Mouse (Mus musculus): ENCODE measurements at regions not wholly inside any gene's neighbourhood (a gene's known extent, or its start where the extent isn't known, plus 50 kb on each side); places are given as distances from the start of the nearest gene placed in this dataset.

GRCm38 (mm10) chr10:122386748-122387147, 61.6 kb upstream of the Avpr1a start:
- DNase-seq: no peak
- intact Hi-C loops (cut with DNase I; ENCODE audit: low total_unique reads): no loop called here

- DNase-seq: no peak
- intact Hi-C loops (cut with DNase I; ENCODE audit: low total_unique reads): no loop called here
Observed at GRCm38 (mm10) chr10:122379661-122380344, 68.5 kb upstream of the Avpr1a start.

- intact Hi-C loops (cut with DNase I; ENCODE audit: low total_unique reads): no loop called here
- DNase-seq: no peak
Observed at GRCm38 (mm10) chr10:122343291-122343690, 105.0 kb upstream of the Avpr1a start.

- intact Hi-C loops (cut with DNase I; ENCODE audit: low total_unique reads): no loop called here
- no peak for DNase-seq
Observed at GRCm38 (mm10) chr10:122342356-122342755, 105.9 kb upstream of the Avpr1a start.

GRCm38 (mm10) chr10:122326851-122327250, 121.4 kb upstream of the Avpr1a start:
- no peak for DNase-seq
- intact Hi-C loops (cut with DNase I; ENCODE audit: low total_unique reads): no loop called here

- intact Hi-C loops (cut with DNase I; ENCODE audit: low total_unique reads): no loop called here
Observed at GRCm38 (mm10) chr10:122318886-122319285, 129.4 kb upstream of the Avpr1a start.

GRCm38 (mm10) chr10:122310646-122311193, 137.6 kb upstream of the Avpr1a start:
- no peak for DNase-seq

More at GRCm38 (mm10) chr10:122318886-122319285, 129.4 kb upstream of the Avpr1a start:
- DNase-seq: peak; percentile 13

GRCm38 (mm10) chr10:122308691-122309090, 139.6 kb upstream of the Avpr1a start:
- peak; percentile 22 for DNase-seq
- intact Hi-C loops (cut with DNase I; ENCODE audit: low total_unique reads): no loop called here

More at GRCm38 (mm10) chr10:122310646-122311193, 137.6 kb upstream of the Avpr1a start:
- intact Hi-C loops (cut with DNase I; ENCODE audit: low total_unique reads): no loop called here

GRCm38 (mm10) chr10:122302259-122302658, 146.0 kb upstream of the Avpr1a start:
- no peak for DNase-seq
- intact Hi-C loops (cut with DNase I; ENCODE audit: low total_unique reads): no loop called here

GRCm38 (mm10) chr10:122295921-122296425, 152.3 kb upstream of the Avpr1a start:
- DNase-seq: no peak
- intact Hi-C loops (cut with DNase I; ENCODE audit: low total_unique reads): no loop called here

- no peak for DNase-seq
- intact Hi-C loops (cut with DNase I; ENCODE audit: low total_unique reads): no loop called here
Observed at GRCm38 (mm10) chr10:122291611-122292010, 156.7 kb upstream of the Avpr1a start.

- DNase-seq: peak; percentile 40
- intact Hi-C loops (cut with DNase I; ENCODE audit: low total_unique reads): no loop called here
Observed at GRCm38 (mm10) chr10:122291091-122291490, 157.2 kb upstream of the Avpr1a start.

GRCm38 (mm10) chr10:122274885-122275284, 173.4 kb upstream of the Avpr1a start:
- no peak for DNase-seq
- intact Hi-C loops (cut with DNase I; ENCODE audit: low total_unique reads): no loop called here

- no peak for DNase-seq
- intact Hi-C loops (cut with DNase I; ENCODE audit: low total_unique reads): no loop called here
Observed at GRCm38 (mm10) chr10:122274181-122274580, 174.1 kb upstream of the Avpr1a start.

- intact Hi-C loops (cut with DNase I; ENCODE audit: low total_unique reads): no loop called here
- DNase-seq: no peak
Observed at GRCm38 (mm10) chr10:122264070-122264469, 166.9 kb upstream of the Rxylt1 start.

GRCm38 (mm10) chr10:122259354-122259753, 162.2 kb upstream of the Rxylt1 start:
- intact Hi-C loops (cut with DNase I; ENCODE audit: low total_unique reads): no loop called here
- no peak for DNase-seq

- intact Hi-C loops (cut with DNase I; ENCODE audit: low total_unique reads): no loop called here
Observed at GRCm38 (mm10) chr10:122258711-122259110, 161.5 kb upstream of the Rxylt1 start.

GRCm38 (mm10) chr10:122231818-122232217, 134.6 kb upstream of the Rxylt1 start:
- no peak for DNase-seq
- intact Hi-C loops (cut with DNase I; ENCODE audit: low total_unique reads): no loop called here

More at GRCm38 (mm10) chr10:122258711-122259110, 161.5 kb upstream of the Rxylt1 start:
- no peak for DNase-seq

GRCm38 (mm10) chr10:122230746-122231145, 133.6 kb upstream of the Rxylt1 start:
- intact Hi-C loops (cut with DNase I; ENCODE audit: low total_unique reads): no loop called here

GRCm38 (mm10) chr10:122225679-122226078, 128.5 kb upstream of the Rxylt1 start:
- DNase-seq: no peak
- intact Hi-C loops (cut with DNase I; ENCODE audit: low total_unique reads): no loop called here

More at GRCm38 (mm10) chr10:122230746-122231145, 133.6 kb upstream of the Rxylt1 start:
- DNase-seq: no peak

GRCm38 (mm10) chr10:122223076-122223475, 125.9 kb upstream of the Rxylt1 start:
- intact Hi-C loops (cut with DNase I; ENCODE audit: low total_unique reads): no loop called here
- DNase-seq: no peak

All from gastrocnemius, postnatal 14 days (tissue).